Mouse (Mus musculus) embryonic facial prominence, embryonic 11.5 days (tissue): Measurements from ENCODE around the gene Pten. TPM values are rescaled to one million over a fixed set of nuclear protein-coding genes. Genes with fewer than 3 reads are reported as not detected.
"Not testable (repeated sequence)": the region's sequence is repeated elsewhere in the genome, so short reads cannot be mapped to it uniquely, and the experiment has no call there.

Experiments
- ATAC-seq: fragments of 200-750 bp; cut with Nextera tagmentation; replicated peaks from 2 replicates; pipeline ENCODE4 v1.8.0; 2017; ENCODE audit warnings: low read depth; ENCODE audit not compliant: insufficient number of reproducible peaks, low FRiP score, low TSS enrichment
- DNase-seq: peaks from one replicate; pipeline ENCODE4 v3.0.0-alpha.2; 2015; ENCODE audit warnings: low spot score
- H3K27ac ChIP-seq: fragments of 300-500 bp; sonication (generic); replicated peaks from 2 replicates; pipeline ENCODE4 v1.5.1; 2014; ENCODE audit warnings: mild to moderate bottlenecking, low read depth, low read length, control low read depth
- H3K27me3 ChIP-seq: fragments of 300-500 bp; sonication (generic); 2 replicates; pipeline ENCODE4 v1.6.1; 2014; ENCODE audit warnings: mild to moderate bottlenecking, low read length, moderate library complexity, mixed read lengths; ENCODE audit not compliant: control insufficient read depth, insufficient read depth
- H3K36me3 ChIP-seq: fragments of 300-500 bp; sonication (generic); replicated peaks from 2 replicates; pipeline ENCODE4 v1.6.1; 2014; ENCODE audit warnings: low read depth, mild to moderate bottlenecking, low read length, moderate library complexity, mixed read lengths; ENCODE audit not compliant: control insufficient read depth, insufficient read depth
- H3K4me1 ChIP-seq: fragments of 300-500 bp; sonication (generic); 2 replicates; pipeline ENCODE4 v1.6.1; 2014; ENCODE audit warnings: low read length, mixed read lengths; ENCODE audit not compliant: control insufficient read depth, insufficient read depth
- H3K4me2 ChIP-seq: fragments of 300-500 bp; sonication (generic); 2 replicates; pipeline ENCODE4 v1.6.1; 2014; ENCODE audit warnings: low read depth, mild to moderate bottlenecking, control low read depth, low read length, moderate library complexity
- H3K4me3 ChIP-seq: fragments of 300-500 bp; sonication (generic); 2 replicates; pipeline ENCODE4 v1.5.1; 2014; ENCODE audit warnings: low read depth, low read length, control low read depth
- H3K9ac ChIP-seq: fragments of 300-500 bp; sonication (generic); replicated peaks from 2 replicates; pipeline ENCODE4 v1.6.1; 2014; ENCODE audit warnings: mild to moderate bottlenecking, control low read depth, low read length
- H3K9me3 ChIP-seq: fragments of 300-500 bp; sonication (generic); replicated peaks from 2 replicates; pipeline ENCODE4 v1.6.1; 2016; ENCODE audit warnings: mild to moderate bottlenecking, low read length, inconsistent platforms, mixed read lengths; ENCODE audit not compliant: control insufficient read depth
- WGBS: fragments of 180-500 bp; shearing (Covaris S2); extraction: QIAGEN DNeasy Blood & Tissue Kit; methylation state at CpG from one replicate; pipeline ENCODE4 v1.1.7; 2014; 5-methylcytosine and 5-hydroxymethylcytosine counted together
- polyA plus RNA-seq: library from polyadenylated mRNA; unstranded; fragments of >200 nt; fragmentation: Nextera tagmentation; extraction: Ambion mirVana; gene quantifications from 2 replicates; pipeline ENCODE4 v1.2.1, GENCODE M21; 2014

Pten gene
- polyA plus RNA-seq, 1 experiment from 2014 or later: 8.4 TPM

GRCm38 (mm10) chr19:32804703-32805102 is 47.4 kb downstream of the Pten start:
- DNase-seq (no peak), ATAC-seq (no peak)
- Histone ChIP-seq H3K27me3 (no peaks in the 10 kb centered on the region), H3K4me2 (no peak overlapping the region), H3K4me3 (no peak overlapping the region), H3K9ac (no peak overlapping the region), H3K27ac (no peak overlapping the region), H3K36me3 (no peaks in the 10 kb centered on the region), H3K4me1 (no peaks in the 10 kb centered on the region), H3K9me3 (no peaks in the 10 kb centered on the region)
- 80% methylated on average over 4 of the region's 4 CpGs for WGBS

DNA sequence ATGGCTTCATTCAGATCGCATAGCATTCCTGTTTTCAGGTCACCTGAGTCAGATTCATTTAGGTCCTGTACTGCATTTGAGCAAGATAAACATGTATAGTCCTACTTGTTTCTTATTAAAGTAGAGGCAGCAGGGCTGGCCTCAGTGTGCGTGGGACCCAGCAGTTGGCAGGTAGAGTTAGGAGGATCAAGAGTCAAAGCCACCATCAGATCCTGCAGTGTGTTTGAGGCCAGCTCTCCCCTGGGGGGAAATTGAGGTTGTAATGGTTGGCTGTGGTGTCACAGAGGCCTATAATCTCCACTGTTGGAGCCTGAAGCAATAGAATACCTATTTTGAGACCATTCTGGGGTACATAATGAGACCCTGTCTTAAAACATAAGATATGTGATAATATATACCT is 50.3 kb downstream of the Pten start:
- ATAC-seq (no peak), DNase-seq (no peak)
- Histone ChIP-seq H3K27ac (no peak overlapping the region), H3K9ac (no peak overlapping the region), H3K4me1 (no peaks in the 10 kb centered on the region), H3K4me2 (no peak overlapping the region), H3K36me3 (no peaks in the 10 kb centered on the region), H3K4me3 (no peak overlapping the region), H3K9me3 (no peaks in the 10 kb centered on the region), H3K27me3 (no peaks in the 10 kb centered on the region)
- 89% methylated on average over 2 of the region's 2 CpGs for WGBS

DNA sequence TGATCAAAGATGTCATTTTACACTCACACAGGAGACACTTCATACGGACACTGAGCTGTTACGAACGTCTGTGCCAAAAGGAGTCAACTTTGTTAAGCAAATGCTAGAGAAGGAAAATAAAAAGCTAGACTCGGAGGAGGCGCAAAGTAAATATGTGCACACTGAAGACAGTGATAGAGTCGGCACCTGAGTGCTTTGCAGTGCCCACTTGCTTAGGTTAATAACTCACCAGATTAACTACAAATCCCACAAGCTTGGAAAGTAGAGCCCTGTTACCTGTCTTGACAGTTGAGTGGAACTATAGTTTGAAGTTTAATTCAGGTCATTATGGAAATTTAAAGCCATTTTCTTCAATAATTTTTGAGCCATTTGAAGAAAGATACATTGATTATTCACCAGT is 51.4 kb downstream of the Pten start:
- DNase-seq (no peak), ATAC-seq (no peak)
- Histone ChIP-seq H3K4me1 (no peaks in the 10 kb centered on the region), H3K27ac (no peak overlapping the region), H3K4me3 (no peak overlapping the region), H3K4me2 (no peak overlapping the region), H3K36me3 (no peaks in the 10 kb centered on the region), H3K9ac (no peak overlapping the region), H3K9me3 (no peaks in the 10 kb centered on the region), H3K27me3 (no peaks in the 10 kb centered on the region)
- 90% methylated on average over 6 of the region's 6 CpGs for WGBS

GRCm38 (mm10) chr19:32809117-32809516 is 51.8 kb downstream of the Pten start:
- H3K4me3 ChIP-seq: no peak overlapping the region
- ATAC-seq (no peak), DNase-seq (no peak)
- 79% methylated on average over 3 of the region's 3 CpGs for WGBS
- H3K4me2 ChIP-seq: no peak overlapping the region
- H3K27ac ChIP-seq: no peak overlapping the region
- H3K36me3 ChIP-seq: no peaks in the 10 kb centered on the region
- no peaks in the 10 kb centered on the region for H3K27me3 ChIP-seq
- H3K9ac ChIP-seq: no peak overlapping the region
- H3K9me3 ChIP-seq: no peaks in the 10 kb centered on the region
- H3K4me1 ChIP-seq: no peaks in the 10 kb centered on the region

DNA sequence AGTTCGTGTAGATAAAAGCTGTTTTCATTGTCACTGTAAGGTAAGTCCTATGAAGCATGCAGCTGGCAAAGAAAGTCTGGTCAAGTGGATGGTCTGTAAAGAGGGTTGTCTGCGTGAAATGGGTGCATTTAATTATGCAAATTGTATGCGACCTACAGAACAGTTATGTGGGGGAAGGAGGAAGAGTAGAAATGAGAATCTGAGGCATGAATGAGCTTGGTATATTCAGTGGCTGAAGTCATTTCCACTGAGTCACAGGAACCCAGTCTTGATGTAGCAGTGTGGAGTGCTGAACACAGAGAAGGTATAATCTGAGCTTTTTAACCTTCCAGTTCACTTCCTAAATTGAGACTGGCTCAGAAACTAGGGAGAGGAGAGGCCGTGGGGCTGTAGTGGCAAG is 61.5 kb downstream of the Pten start:
- Histone ChIP-seq H3K4me2 (no peak overlapping the region), H3K27ac (no peak overlapping the region), H3K27me3 (no peaks in the 10 kb centered on the region), H3K4me1 (no peaks in the 10 kb centered on the region), H3K4me3 (no peak overlapping the region), H3K9me3 (no peaks in the 10 kb centered on the region), H3K36me3 (no peaks in the 10 kb centered on the region), H3K9ac (no peak overlapping the region)
- DNase-seq (no peak), ATAC-seq (no peak)
- 80% methylated on average over 4 of the region's 4 CpGs for WGBS

- H3K27ac ChIP-seq, H3K4me2 ChIP-seq, H3K4me3 ChIP-seq, DNase-seq, H3K4me1 ChIP-seq, H3K9ac ChIP-seq, H3K36me3 ChIP-seq, H3K27me3 ChIP-seq, H3K9me3 ChIP-seq: not testable (repeated sequence)
- WGBS: no CpG with 5 or more reads among the region's 7 CpGs
- 0 out of 2 replicates have a peak, but pooled peaks have one; percentile 56 for ATAC-seq
Measured at GRCm38 (mm10) chr19:32822959-32823358, 65.7 kb downstream of the Pten start.

GRCm38 (mm10) chr19:32826616-32827015 is 69.3 kb downstream of the Pten start:
- H3K4me3 ChIP-seq: no peak overlapping the region
- H3K27me3 ChIP-seq: no peaks in the 10 kb centered on the region
- 87% methylated on average over 4 of the region's 4 CpGs for WGBS
- no peak overlapping the region for H3K9ac ChIP-seq
- no peak for DNase-seq
- no peaks in the 10 kb centered on the region for H3K36me3 ChIP-seq
- ATAC-seq: no peak
- H3K4me2 ChIP-seq: no peak overlapping the region
- no peaks in the 10 kb centered on the region for H3K4me1 ChIP-seq
- no peak overlapping the region for H3K27ac ChIP-seq
- H3K9me3 ChIP-seq: no peaks in the 10 kb centered on the region

DNA sequence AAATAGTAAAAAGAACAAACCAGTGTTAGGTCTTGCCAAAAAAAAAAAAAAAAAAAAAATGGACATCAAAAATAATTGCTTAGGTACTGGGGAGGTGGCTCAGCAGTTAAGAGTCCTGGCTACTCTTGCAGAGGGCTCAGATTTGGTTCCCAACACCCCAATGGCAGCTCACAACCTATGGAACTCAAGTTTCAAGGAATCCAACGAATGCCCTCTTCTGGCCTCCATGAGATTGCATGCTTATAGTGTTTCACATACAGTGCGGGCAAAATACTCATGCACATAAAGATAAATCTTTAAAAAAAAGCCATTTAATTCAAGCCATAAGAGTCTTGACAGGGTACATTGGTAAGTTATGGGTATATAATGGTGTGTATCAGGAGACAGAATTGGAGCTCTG is 72.6 kb downstream of the Pten start:
- DNase-seq (no peak), ATAC-seq (no peak)
- no peaks in the 10 kb centered on the region for H3K27me3 ChIP-seq
- H3K4me3 ChIP-seq: no peak overlapping the region
- 84% methylated on average over 2 of the region's 2 CpGs for WGBS
- no peaks in the 10 kb centered on the region for H3K9me3 ChIP-seq
- H3K4me1 ChIP-seq: no peaks in the 10 kb centered on the region
- H3K27ac ChIP-seq: no peak overlapping the region
- H3K4me2 ChIP-seq: no peak overlapping the region
- no peaks in the 10 kb centered on the region for H3K36me3 ChIP-seq
- H3K9ac ChIP-seq: no peak overlapping the region
